Mouse (Mus musculus): ENCODE data around the gene Pdia5. TPM values are rescaled to one million over a fixed set of nuclear protein-coding genes. Genes with fewer than 3 reads are reported as not detected.

Gene Pdia5
- polyA plus RNA-seq, 1 experiment from 2014 or later = 27.7 TPM

DNA sequence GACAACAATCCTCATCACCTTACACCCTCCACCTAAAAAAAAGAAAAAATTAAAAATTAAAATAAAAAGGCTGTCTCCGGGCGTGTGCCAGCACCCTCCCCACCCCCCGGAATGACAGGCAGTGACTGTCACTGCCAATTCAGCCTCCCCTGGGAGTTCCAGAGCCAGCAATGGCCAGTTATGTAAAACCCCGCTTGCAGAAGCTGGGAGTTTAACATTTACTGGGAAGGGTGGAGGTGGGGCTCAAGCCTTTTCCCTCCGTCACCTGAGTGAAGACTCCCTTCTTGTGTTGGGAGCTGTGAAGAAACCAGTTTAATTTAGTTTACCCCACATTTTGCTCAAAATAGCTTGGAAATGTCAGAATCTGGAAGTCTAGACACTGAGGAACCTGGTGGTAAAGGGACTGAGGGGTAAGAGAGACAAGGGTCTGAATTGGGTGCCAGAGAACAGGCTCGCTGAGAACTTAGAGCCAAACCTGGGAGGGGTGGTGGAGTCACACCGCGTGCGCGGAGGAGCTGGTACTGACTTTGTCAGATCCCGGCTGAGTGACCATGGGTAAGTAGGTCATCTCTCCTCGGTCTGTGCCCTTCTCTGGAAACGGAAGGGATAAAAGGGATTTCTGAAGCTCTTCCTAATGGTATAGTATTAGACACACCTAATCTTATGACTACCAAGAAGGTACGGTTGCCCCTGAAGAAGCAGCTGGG, 18.0 kb downstream of the Pdia5 start:
- no peak overlapping the region for H3K4me3 ChIP-seq (ENCODE audit: low read depth, low read length)
- no peaks in the 10 kb centered on the region for H3K36me3 ChIP-seq (ENCODE audit: control insufficient read depth, insufficient read depth, low read length)
- DNase-seq (ENCODE audit: low spot score) = no peak
- WGBS = 91% methylated on average over 14 of the region's 14 CpGs
- ATAC-seq (ENCODE audit: low read depth) = no peak
- no peaks in the 10 kb centered on the region for H3K9me3 ChIP-seq (ENCODE audit: control insufficient read depth, low read length)
- H3K27ac ChIP-seq (replicated peaks; ENCODE audit: low read depth, low read length) = no peak overlapping the region
- no peaks in the 10 kb centered on the region for H3K4me1 ChIP-seq (ENCODE audit: control insufficient read depth, insufficient read depth, low read length)
- H3K4me2 ChIP-seq (ENCODE audit: low read depth, low read length) = no peak overlapping the region
- H3K27me3 ChIP-seq (replicated peaks; ENCODE audit: control insufficient read depth, insufficient read depth, low read length) = no peaks in the 10 kb centered on the region
- H3K9ac ChIP-seq (ENCODE audit: low read depth, low read length) = no peak overlapping the region

DNA sequence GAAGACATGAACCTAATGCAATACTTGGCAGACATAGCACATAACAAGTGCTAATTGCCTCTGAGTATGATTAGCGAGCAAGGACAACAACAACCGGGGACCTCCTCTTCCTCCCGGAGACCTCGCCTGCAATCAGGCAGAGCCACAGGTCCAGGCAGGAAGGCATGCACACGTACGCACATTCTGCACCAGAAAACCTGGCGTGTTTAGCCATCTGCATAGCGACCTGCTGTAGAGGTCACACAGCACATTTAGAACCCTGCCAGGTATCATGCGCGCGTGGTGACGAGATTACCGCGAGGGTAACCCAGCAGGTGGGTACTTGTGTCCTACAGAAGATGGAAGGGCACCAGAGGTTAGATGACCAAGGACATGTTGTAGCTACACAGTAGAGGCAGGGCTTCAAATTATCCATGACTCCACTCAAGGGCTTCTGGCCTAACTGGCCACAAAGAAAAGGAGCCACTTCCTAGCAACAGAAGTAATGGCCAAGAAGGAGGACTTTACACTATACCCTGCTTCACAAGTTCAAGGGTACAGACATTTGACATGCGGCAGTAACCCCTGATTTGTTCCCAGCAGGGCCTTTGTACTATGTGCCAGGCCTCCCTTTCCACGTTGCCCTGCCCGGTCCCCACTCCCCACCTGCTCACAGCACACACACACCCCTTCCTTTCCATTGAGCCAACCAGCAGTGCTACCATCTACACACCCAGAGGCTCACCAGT, 18.7 kb downstream of the Pdia5 start:
- Histone ChIP-seq H3K4me2 (ENCODE audit: low read depth, low read length) (no peak overlapping the region), H3K9ac (ENCODE audit: low read depth, low read length) (no peak overlapping the region), H3K4me3 (ENCODE audit: low read depth, low read length) (no peak overlapping the region), H3K4me1 (ENCODE audit: control insufficient read depth, insufficient read depth, low read length) (no peaks in the 10 kb centered on the region), H3K36me3 (ENCODE audit: control insufficient read depth, insufficient read depth, low read length) (no peaks in the 10 kb centered on the region), H3K27me3 (replicated peaks; ENCODE audit: control insufficient read depth, insufficient read depth, low read length) (no peaks in the 10 kb centered on the region), H3K27ac (replicated peaks; ENCODE audit: low read depth, low read length) (no peak overlapping the region), H3K9me3 (ENCODE audit: control insufficient read depth, low read length) (no peaks in the 10 kb centered on the region)
- DNase-seq (ENCODE audit: low spot score) (no peak), ATAC-seq (ENCODE audit: low read depth) (no peak)
- WGBS = 82% methylated on average over 17 of the region's 17 CpGs

DNA sequence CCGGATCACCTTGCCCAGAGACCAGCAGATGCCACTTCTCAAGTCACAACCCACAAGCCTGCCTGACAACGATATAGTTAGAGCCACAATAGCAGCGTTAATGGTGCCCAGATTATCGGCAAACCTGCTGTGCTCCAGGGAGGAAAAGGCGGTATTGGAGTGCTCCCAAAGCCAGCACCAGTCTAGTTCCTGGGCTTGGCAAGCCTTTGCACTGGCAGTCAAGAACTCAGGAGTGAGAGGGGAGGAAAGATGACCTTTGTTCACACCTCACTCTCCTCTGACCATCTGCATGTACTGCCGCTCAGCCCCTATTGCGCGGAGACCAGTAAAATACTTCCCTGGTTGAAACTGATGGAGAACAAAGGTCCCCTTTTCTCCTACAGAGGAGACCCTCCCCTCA, 19.7 kb downstream of the Pdia5 start:
- Histone ChIP-seq H3K9ac (ENCODE audit: low read depth, low read length) (no peak overlapping the region), H3K27ac (replicated peaks; ENCODE audit: low read depth, low read length) (no peak overlapping the region), H3K9me3 (ENCODE audit: control insufficient read depth, low read length) (no peaks in the 10 kb centered on the region), H3K36me3 (ENCODE audit: control insufficient read depth, insufficient read depth, low read length) (0 out of 2 replicates have a peak, but pooled peaks cover 3% of the 10 kb centered on the region), H3K4me1 (ENCODE audit: control insufficient read depth, insufficient read depth, low read length) (no peaks in the 10 kb centered on the region), H3K4me3 (ENCODE audit: low read depth, low read length) (no peak overlapping the region), H3K27me3 (replicated peaks; ENCODE audit: control insufficient read depth, insufficient read depth, low read length) (no peaks in the 10 kb centered on the region), H3K4me2 (ENCODE audit: low read depth, low read length) (no peak overlapping the region)
- DNase-seq (ENCODE audit: low spot score) (no peak), ATAC-seq (ENCODE audit: low read depth) (no peak)
- 80% methylated on average over 8 of the region's 8 CpGs for WGBS

DNA sequence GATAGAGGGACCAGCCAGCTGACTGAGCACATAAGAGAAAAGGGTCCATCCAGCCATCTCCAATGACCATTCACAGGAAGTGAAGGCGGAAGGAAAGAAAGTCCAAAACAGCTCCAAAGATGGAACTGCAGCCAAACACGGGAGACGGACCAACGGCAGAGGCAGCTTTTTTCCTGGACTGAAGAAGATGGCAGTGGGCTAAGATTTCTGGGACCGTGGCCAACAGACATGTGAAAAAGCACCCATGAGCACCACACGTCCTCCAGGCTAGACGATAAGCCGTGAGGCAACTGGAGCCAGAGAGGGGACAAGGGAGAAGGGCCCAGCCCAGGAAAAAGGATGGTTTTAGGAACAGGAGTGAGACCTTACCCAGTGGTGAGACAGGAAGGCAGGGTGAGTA, 20.6 kb downstream of the Pdia5 start:
- no peaks in the 10 kb centered on the region for H3K27me3 ChIP-seq (replicated peaks; ENCODE audit: control insufficient read depth, insufficient read depth, low read length)
- no peak overlapping the region for H3K4me2 ChIP-seq (ENCODE audit: low read depth, low read length)
- H3K9me3 ChIP-seq (ENCODE audit: control insufficient read depth, low read length) = no peaks in the 10 kb centered on the region
- no peaks in the 10 kb centered on the region for H3K4me1 ChIP-seq (ENCODE audit: control insufficient read depth, insufficient read depth, low read length)
- DNase-seq (ENCODE audit: low spot score) (no peak), ATAC-seq (ENCODE audit: low read depth) (no peak)
- 0 out of 2 replicates have a peak, but pooled peaks cover 5% of the 10 kb centered on the region for H3K36me3 ChIP-seq (ENCODE audit: control insufficient read depth, insufficient read depth, low read length)
- H3K9ac ChIP-seq (ENCODE audit: low read depth, low read length) = no peak overlapping the region
- 79% methylated on average over 8 of the region's 8 CpGs for WGBS
- no peak overlapping the region for H3K27ac ChIP-seq (replicated peaks; ENCODE audit: low read depth, low read length)
- H3K4me3 ChIP-seq (ENCODE audit: low read depth, low read length) = no peak overlapping the region

DNA sequence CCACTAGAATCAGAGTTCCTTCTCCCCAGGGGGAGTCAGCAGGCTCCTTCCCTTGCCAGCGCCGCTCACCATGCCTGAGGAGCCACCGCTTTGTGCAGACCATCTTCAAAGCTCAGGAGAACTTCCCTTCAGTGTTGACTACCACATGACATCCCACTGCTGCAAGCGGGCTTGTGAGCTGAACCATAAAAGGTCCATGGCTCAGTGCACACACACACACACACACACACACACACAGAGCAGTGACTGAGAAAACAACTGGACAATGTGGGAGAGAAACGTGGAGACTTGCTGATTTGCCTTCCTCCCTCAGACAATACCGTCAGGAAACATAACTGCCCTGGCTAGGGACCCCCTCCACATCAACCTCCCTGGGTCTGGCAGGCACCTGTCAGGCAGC, 21.7 kb downstream of the Pdia5 start:
- no peak overlapping the region for H3K4me3 ChIP-seq (ENCODE audit: low read depth, low read length)
- no peaks in the 10 kb centered on the region for H3K27me3 ChIP-seq (replicated peaks; ENCODE audit: control insufficient read depth, insufficient read depth, low read length)
- no peaks in the 10 kb centered on the region for H3K4me1 ChIP-seq (ENCODE audit: control insufficient read depth, insufficient read depth, low read length)
- H3K4me2 ChIP-seq (ENCODE audit: low read depth, low read length) = no peak overlapping the region
- no peaks in the 10 kb centered on the region for H3K9me3 ChIP-seq (ENCODE audit: control insufficient read depth, low read length)
- DNase-seq (ENCODE audit: low spot score) (no peak), ATAC-seq (ENCODE audit: low read depth) (no peak)
- 92% methylated on average over 6 of the region's 6 CpGs for WGBS
- peaks cover 16% of the 10 kb centered on the region; the same call in 1 of the 2 replicates for H3K36me3 ChIP-seq (ENCODE audit: control insufficient read depth, insufficient read depth, low read length)
- H3K9ac ChIP-seq (ENCODE audit: low read depth, low read length) = no peak overlapping the region
- no peak overlapping the region for H3K27ac ChIP-seq (replicated peaks; ENCODE audit: low read depth, low read length)

DNA sequence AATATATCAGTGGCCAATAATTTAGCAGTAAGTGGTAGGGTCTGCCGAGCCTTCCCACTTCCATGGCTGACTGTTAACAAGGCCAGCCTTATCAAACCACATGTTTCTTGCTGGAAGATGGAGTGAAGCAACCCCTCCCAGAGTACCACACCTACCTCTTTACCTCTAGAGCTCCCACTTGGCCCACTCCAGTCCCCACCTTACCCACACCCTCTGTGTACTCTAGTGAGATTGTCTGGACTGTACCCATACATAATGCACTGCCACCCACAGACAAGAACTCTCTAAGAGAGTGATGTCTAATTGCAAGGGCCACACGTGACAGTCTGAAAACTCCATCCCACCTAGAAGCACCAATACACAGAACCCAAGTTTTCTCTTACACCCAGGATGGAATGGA, 23.6 kb downstream of the Pdia5 start:
- Histone ChIP-seq H3K9ac (ENCODE audit: low read depth, low read length) (no peak overlapping the region), H3K4me1 (ENCODE audit: control insufficient read depth, insufficient read depth, low read length) (no peaks in the 10 kb centered on the region), H3K27ac (replicated peaks; ENCODE audit: low read depth, low read length) (no peak overlapping the region), H3K9me3 (ENCODE audit: control insufficient read depth, low read length) (no peaks in the 10 kb centered on the region), H3K36me3 (ENCODE audit: control insufficient read depth, insufficient read depth, low read length) (peaks cover 20% of the 10 kb centered on the region; the same call in 1 of the 2 replicates), H3K27me3 (replicated peaks; ENCODE audit: control insufficient read depth, insufficient read depth, low read length) (no peaks in the 10 kb centered on the region), H3K4me3 (ENCODE audit: low read depth, low read length) (no peak overlapping the region), H3K4me2 (ENCODE audit: low read depth, low read length) (no peak overlapping the region)
- ATAC-seq (ENCODE audit: low read depth) (no peak), DNase-seq (ENCODE audit: low spot score) (no peak)
- WGBS = 83% methylated on average over 2 of the region's 2 CpGs

DNA sequence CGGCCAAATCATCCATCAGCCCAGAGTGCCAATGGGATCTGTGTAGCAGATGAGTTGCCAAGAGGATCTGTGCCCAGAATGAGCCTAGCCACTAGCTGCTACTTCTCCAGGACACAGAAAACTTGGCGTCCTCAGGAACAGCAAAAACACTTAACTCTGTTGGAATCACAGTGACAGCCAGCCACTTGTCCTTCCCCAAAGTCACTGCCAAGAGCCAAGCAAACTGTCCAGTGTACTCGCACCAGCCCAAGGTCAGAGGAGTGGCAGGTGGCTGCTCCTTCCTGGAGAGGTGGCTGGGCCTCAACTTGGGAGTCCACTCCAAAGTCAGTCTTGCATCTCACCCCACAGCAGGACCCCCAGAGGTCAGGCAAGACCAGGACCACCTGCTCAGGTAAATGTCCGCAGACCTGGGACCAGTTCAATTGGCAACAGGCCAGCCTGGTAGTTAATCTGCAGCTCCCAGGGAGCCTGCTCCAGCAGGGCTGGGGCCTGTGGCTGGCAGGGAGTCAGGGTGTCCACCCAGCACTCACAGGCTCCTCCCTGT, 24.8 kb downstream of the Pdia5 start:
- no peak for DNase-seq (ENCODE audit: low spot score)
- WGBS = 73% methylated on average over 4 of the region's 4 CpGs
- Histone ChIP-seq H3K27ac (replicated peaks; ENCODE audit: low read depth, low read length) (no peak overlapping the region), H3K4me3 (ENCODE audit: low read depth, low read length) (no peak overlapping the region), H3K4me2 (ENCODE audit: low read depth, low read length) (no peak overlapping the region), H3K36me3 (ENCODE audit: control insufficient read depth, insufficient read depth, low read length) (peaks cover 20% of the 10 kb centered on the region; the same call in 1 of the 2 replicates), H3K4me1 (ENCODE audit: control insufficient read depth, insufficient read depth, low read length) (no peaks in the 10 kb centered on the region), H3K9me3 (ENCODE audit: control insufficient read depth, low read length) (no peaks in the 10 kb centered on the region), H3K9ac (ENCODE audit: low read depth, low read length) (no peak overlapping the region), H3K27me3 (replicated peaks; ENCODE audit: control insufficient read depth, insufficient read depth, low read length) (no peaks in the 10 kb centered on the region)
- ATAC-seq (ENCODE audit: low read depth) = no peak

DNA sequence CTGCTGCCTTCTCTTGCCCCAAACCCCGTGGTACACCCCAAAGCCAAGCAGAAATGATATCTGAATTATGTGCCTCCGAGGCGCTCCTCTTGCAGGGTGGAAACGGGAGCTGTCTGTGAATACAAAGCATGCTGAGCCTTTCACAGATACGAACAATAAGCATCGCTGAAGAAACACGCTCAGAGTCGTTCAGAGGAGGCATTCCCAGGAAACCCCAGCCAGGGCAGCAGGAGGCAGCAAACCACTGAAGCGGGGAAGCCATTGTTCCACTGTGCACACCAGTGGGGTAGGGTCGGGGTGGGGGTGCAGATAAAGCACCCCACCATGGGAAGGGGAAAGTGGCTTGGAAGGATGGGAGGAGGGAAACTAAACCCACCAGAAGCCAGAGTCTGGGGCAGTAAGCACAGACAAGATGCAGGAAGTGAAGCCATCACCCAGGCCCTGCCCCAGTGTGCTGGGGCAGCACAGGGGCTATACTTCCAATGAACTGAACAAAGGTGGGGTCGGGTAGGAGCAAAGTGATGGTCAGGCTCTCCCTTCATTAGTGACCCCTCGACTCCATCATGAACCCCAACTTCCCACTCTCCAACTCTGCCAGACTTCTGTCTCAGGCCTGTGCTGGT, 25.9 kb downstream of the Pdia5 start:
- H3K36me3 ChIP-seq (ENCODE audit: control insufficient read depth, insufficient read depth, low read length) = peaks cover 20% of the 10 kb centered on the region; the same call in 1 of the 2 replicates
- H3K27me3 ChIP-seq (replicated peaks; ENCODE audit: control insufficient read depth, insufficient read depth, low read length) = no peaks in the 10 kb centered on the region
- WGBS = 71% methylated on average over 11 of the region's 12 CpGs
- no peak overlapping the region for H3K4me2 ChIP-seq (ENCODE audit: low read depth, low read length)
- H3K4me3 ChIP-seq (ENCODE audit: low read depth, low read length) = no peak overlapping the region
- no peak for ATAC-seq (ENCODE audit: low read depth)
- no peak for DNase-seq (ENCODE audit: low spot score)
- H3K9ac ChIP-seq (ENCODE audit: low read depth, low read length) = no peak overlapping the region
- no peak overlapping the region for H3K27ac ChIP-seq (replicated peaks; ENCODE audit: low read depth, low read length)
- no peaks in the 10 kb centered on the region for H3K9me3 ChIP-seq (ENCODE audit: control insufficient read depth, low read length)
- no peaks in the 10 kb centered on the region for H3K4me1 ChIP-seq (ENCODE audit: control insufficient read depth, insufficient read depth, low read length)
